Mouse (Mus musculus) CH12.LX (cell line): Measurements from ENCODE around the gene Acot7. TPM values are rescaled to one million over a fixed set of nuclear protein-coding genes. Genes with fewer than 3 reads are reported as not detected.

Experiments used
- DNase-seq: peaks from one replicate; pipeline ENCODE4 v3.0.0-alpha.2; 2013; ENCODE audit errors: extremely low read depth
- H3K27ac ChIP-seq: 2 replicates; pipeline ENCODE4 v1.5.1; 2012; ENCODE audit warnings: low read depth, mild to moderate bottlenecking, control low read depth, moderate library complexity; ENCODE audit not compliant: insufficient read depth
- H3K27me3 ChIP-seq: replicated peaks from 2 replicates; pipeline ENCODE3; 2012; ENCODE audit warnings: inconsistent platforms
- H3K36me3 ChIP-seq, 2 experiments: replicated peaks in 1 of 2; 2 replicates each; pipeline versions ENCODE3 to v1.6.1; 2012; ENCODE audit warnings: inconsistent platforms in 1 of 2, low read length in 1 of 2, mild to moderate bottlenecking in 1 of 2, mixed read lengths in 1 of 2, moderate library complexity in 1 of 2; ENCODE audit not compliant: control insufficient read depth in 1 of 2, insufficient read depth in 1 of 2
- H3K4me1 ChIP-seq, 2 experiments: 2 replicates each; pipeline ENCODE4 v1.6.1; 2012; ENCODE audit warnings: inconsistent platforms in 1 of 2, moderate library complexity in 1 of 2; ENCODE audit not compliant: insufficient read depth in 2 of 2, control insufficient read depth in 1 of 2
- H3K4me2 ChIP-seq: 2 replicates; pipeline ENCODE4 v1.6.1; 2012; ENCODE audit warnings: low read depth, mild to moderate bottlenecking, control low read depth; ENCODE audit not compliant: poor library complexity, insufficient read depth, severe bottlenecking
- H3K4me3 ChIP-seq, 3 experiments: fragments of 150-350 bp in 1 of 3; sonication (generic) in 1 of 3; replicated peaks in 1 of 3; 2 replicates each; pipeline versions ENCODE3 to v1.5.1; 2011 to 2012; ENCODE audit warnings: low read depth in 2 of 3, low read length in 2 of 3, mild to moderate bottlenecking in 2 of 3, moderate library complexity in 2 of 3, control low read depth in 1 of 3, improper control_type of control experiment in 1 of 3, inconsistent platforms in 1 of 3, mixed read lengths in 1 of 3; ENCODE audit not compliant: poor library complexity in 1 of 3
- H3K79me2 ChIP-seq: replicated peaks from 2 replicates; pipeline ENCODE4 v1.6.1; 2012; ENCODE audit warnings: mild to moderate bottlenecking, moderate library complexity; ENCODE audit not compliant: control insufficient read depth, poor library complexity, insufficient read depth, severe bottlenecking; ENCODE audit errors: extremely low read depth
- H3K9ac ChIP-seq: 2 replicates; pipeline ENCODE4 v1.6.1; 2012; ENCODE audit warnings: low read depth, mild to moderate bottlenecking, control low read depth, moderate library complexity; ENCODE audit not compliant: insufficient read depth
- H3K9me3 ChIP-seq: replicated peaks from 2 replicates; pipeline ENCODE3; 2012; ENCODE audit warnings: low read length, inconsistent platforms, mixed read lengths
- CHD1 ChIP-seq: IDR thresholded peaks from 2 replicates; pipeline ENCODE4 v1.6.1; 2012; ENCODE audit warnings: low read depth, low read length, improper control_type of control experiment, inconsistent platforms
- CTCF ChIP-seq, 2 experiments: IDR thresholded peaks in 1 of 2; conservative IDR thresholded peaks in 1 of 2; 2 replicates each; pipeline ENCODE4 v1.5.1; 2011 to 2012; ENCODE audit warnings: low read depth in 2 of 2, low read length in 2 of 2, improper control_type of control experiment in 1 of 2, inconsistent platforms in 1 of 2, mild to moderate bottlenecking in 1 of 2, moderate library complexity in 1 of 2
- ELF1 ChIP-seq: IDR thresholded peaks from 2 replicates; pipeline ENCODE4 v1.6.1; 2014; ENCODE audit warnings: low read depth, mild to moderate bottlenecking, inconsistent platforms, low read length, improper control_type of control experiment
- EP300 ChIP-seq: IDR thresholded peaks from 2 replicates; pipeline ENCODE4 v1.6.1; 2011; ENCODE audit warnings: low read length, improper control_type of control experiment
- ETS1 ChIP-seq: conservative IDR thresholded peaks from 2 replicates; pipeline ENCODE4 v1.6.1; 2012; ENCODE audit warnings: low read depth, mild to moderate bottlenecking, inconsistent platforms, low read length, improper control_type of control experiment, moderate library complexity
- IRF4 ChIP-seq: IDR thresholded peaks from 2 replicates; pipeline ENCODE4 v1.6.1; 2014; ENCODE audit warnings: low read depth, mild to moderate bottlenecking, inconsistent platforms, low read length, improper control_type of control experiment
- JUND ChIP-seq: conservative IDR thresholded peaks from 2 replicates; pipeline ENCODE4 v1.6.1; 2011; ENCODE audit warnings: low read depth, low read length, improper control_type of control experiment
- MAX ChIP-seq: IDR thresholded peaks from 2 replicates; pipeline ENCODE4 v1.6.1; 2011; ENCODE audit warnings: low read length, improper control_type of control experiment
- MAZ ChIP-seq: IDR thresholded peaks from 2 replicates; pipeline ENCODE4 v1.6.1; 2012; ENCODE audit warnings: low read depth, mild to moderate bottlenecking, inconsistent platforms, low read length, improper control_type of control experiment, moderate library complexity
- NELFE ChIP-seq: IDR thresholded peaks from 2 replicates; pipeline ENCODE4 v1.6.1; 2011; ENCODE audit warnings: low read depth, low read length, improper control_type of control experiment
- TCF12 ChIP-seq: IDR thresholded peaks from 2 replicates; pipeline ENCODE4 v1.6.1; 2014; ENCODE audit warnings: low read depth, mild to moderate bottlenecking, inconsistent platforms, low read length, improper control_type of control experiment
- USF1 ChIP-seq: IDR thresholded peaks from 2 replicates; pipeline ENCODE4 v1.6.1; 2014; ENCODE audit warnings: low read depth, mild to moderate bottlenecking, inconsistent platforms, low read length, improper control_type of control experiment
- USF2 ChIP-seq: conservative IDR thresholded peaks from 2 replicates; pipeline ENCODE4 v1.6.1; 2011; ENCODE audit warnings: low read depth, low read length, improper control_type of control experiment
- ZMIZ1 ChIP-seq: IDR thresholded peaks from 2 replicates; pipeline ENCODE4 v1.6.1; 2012; ENCODE audit warnings: low read depth, mild to moderate bottlenecking, inconsistent platforms, low read length, improper control_type of control experiment
- ZNF384 ChIP-seq: IDR thresholded peaks from 2 replicates; pipeline ENCODE4 v1.6.1; 2012; ENCODE audit warnings: low read depth, low read length, improper control_type of control experiment, inconsistent platforms
- dilution Hi-C: fragments of 300-500 bp; cut with MboI; formaldehyde crosslinking; loops from 2 replicates; pipeline ENCODE4 v1.14.3; 2020; ENCODE audit warnings: low sequenced_read_pairs; ENCODE audit not compliant: extremely low pct_unique_long_range_greater_than_20kb, extremely low pct_ligation_motif_present
- in situ Hi-C: fragments of 300-500 bp; cut with MboI; formaldehyde crosslinking; loops from 3 replicates; pipeline ENCODE4 v1.14.3; 2019; ENCODE audit warnings: low sequenced_read_pairs, low pct_ligation_motif_present, low pct_unique_long_range_greater_than_20kb, mixed read lengths
- polyA plus RNA-seq: library from polyadenylated mRNA; unstranded; fragments of >175 nt; gene quantifications from 2 replicates; pipeline ENCODE4 v1.2.1, GENCODE M21; 2012; ENCODE audit warnings: low read depth; ENCODE audit not compliant: insufficient read length
- total RNA-seq, 2 experiments: library from RNA; depleted of rRNA; stranded (reverse); fragments of 300-350 nt in 1 of 2; fragments of >200 nt in 1 of 2; gene quantifications; 2 replicates each; pipeline ENCODE4 v1.2.3; 2012 to 2014

Acot7 gene
- total and polyA plus RNA-seq, 3 experiments: 29.0 to 71.1 (median 61.6) TPM

DNA sequence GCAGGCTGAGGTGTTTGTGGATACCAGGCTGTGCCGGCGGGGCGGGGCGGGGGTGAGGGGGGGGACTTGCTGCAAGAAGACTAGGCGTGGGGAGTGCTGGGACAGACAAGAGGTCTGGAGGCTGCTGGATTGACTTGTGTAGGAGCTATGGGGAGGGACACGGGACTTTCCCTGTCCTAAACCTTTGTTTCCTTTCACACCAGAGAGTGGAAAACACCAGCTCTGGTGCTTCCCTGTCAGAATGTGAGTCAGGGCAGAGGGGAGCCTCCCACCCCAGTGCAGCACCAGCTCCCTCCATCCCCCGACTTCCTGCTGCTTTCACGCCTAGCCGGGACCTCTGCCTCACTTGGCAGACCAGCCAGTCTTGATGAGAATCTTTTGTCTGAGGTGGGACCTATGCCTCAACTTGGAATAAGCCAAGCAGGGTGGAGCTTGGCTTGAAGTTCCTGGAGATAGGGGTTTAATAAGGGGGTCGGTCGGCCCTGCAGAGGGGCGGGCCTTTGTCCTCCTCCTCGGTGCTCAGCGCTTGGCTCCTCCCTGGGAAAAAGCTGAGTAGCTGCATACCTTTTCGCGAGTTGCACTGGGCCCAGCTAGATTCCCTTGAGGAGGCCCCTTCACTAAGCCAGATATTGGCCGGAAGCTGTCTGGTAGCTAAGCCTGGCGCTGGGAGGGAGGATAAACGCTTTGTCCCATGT is 7.7 kb downstream of the Acot7 start:
- Histone ChIP-seq H3K79me2 (no peaks in the 10 kb centered on the region), H3K4me3 (peak overlapping the region in 2 of 3 experiments; percentile 23 to 39), H3K27ac (peak overlapping the region; percentile 40; the same call in 1 of the 2 replicates), H3K27me3 (no peaks in the 10 kb centered on the region), H3K9me3 (peaks cover 4% of the 10 kb centered on the region), H3K4me1 (peaks cover 28 to 63% of the 10 kb centered on the region in 2 experiments), H3K9ac (no peak overlapping the region), H3K36me3 (peaks cover 0 to 35% of the 10 kb centered on the region in 2 experiments), H3K4me2 (peak overlapping the region; percentile 59)
- dilution Hi-C loops: no loop called here
- in situ Hi-C loops: no loop called here
- 0 out of 2 replicates have a peak, but pooled peaks have one; percentile 5 for TF ChIP-seq MAX
- TF ChIP-seq ELF1: no peak
- TF ChIP-seq MAZ: 0 out of 2 replicates have a peak, but pooled peaks have one; percentile 31
- no peak for TF ChIP-seq CHD1
- TF ChIP-seq ETS1: peak; percentile 36; the same call in 1 of the 2 replicates
- TF ChIP-seq NELFE: no peak
- TF ChIP-seq EP300: 0 out of 2 replicates have a peak, but pooled peaks have one; percentile 18
- TF ChIP-seq TCF12: peak; percentile 3; the same call in 1 of the 2 replicates
- 0 out of 2 replicates have a peak, but pooled peaks have one; percentile 10 for TF ChIP-seq IRF4
- DNase-seq: no peak

DNA sequence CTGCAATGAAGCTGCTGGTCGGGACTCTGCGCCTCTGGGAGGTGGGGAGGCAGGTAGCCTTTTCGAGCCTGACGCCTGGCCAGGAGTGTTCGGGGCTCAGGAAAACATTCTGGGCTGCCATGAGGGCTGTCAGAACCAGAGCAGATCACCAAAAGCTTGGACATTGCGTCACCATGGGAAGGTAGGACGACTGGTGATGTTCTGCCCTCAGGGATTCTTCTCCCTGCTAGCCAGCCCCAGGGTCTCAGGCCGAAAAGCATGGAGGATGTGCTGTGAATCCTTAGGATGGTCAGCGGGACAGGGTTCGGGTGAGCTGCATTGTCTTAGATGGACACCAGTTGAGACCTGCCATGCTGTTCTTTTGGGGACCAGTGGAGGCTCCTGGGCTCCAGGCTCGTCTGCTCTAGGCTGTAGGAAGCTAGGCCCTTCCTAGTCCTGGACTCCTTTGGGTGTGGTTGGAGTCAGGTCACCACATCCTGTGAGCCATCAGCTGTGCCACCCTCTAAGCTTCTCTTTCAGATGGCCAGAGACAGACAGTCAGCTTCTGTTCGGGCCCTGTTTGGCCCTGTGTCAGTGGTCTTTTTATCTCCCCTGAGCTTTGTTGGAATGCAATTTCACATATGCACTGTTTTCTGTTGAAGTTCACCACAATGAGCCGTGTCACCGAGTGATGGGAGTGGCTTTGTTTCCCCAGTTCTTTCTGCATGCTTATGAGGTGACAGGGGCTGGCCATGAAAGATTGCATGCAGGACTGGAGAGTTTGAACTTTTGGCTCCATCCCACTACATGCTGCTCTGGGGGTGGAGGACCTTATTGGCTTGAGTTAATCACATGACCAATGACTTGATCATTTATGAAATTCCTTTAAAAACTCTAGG is 8.5 kb downstream of the Acot7 start:
- no peak overlapping the region for H3K9ac ChIP-seq

More for the DNA sequence above, 8.5 kb downstream of the Acot7 start:
- DNase-seq: no peak
- in situ Hi-C loops (no loop called here), dilution Hi-C loops (no loop called here)
- peak overlapping the region; percentile 40; the same call in 1 of the 2 replicates for H3K27ac ChIP-seq
- H3K4me1 ChIP-seq: peaks cover 32 to 71% of the 10 kb centered on the region in 2 experiments
- peaks cover 4% of the 10 kb centered on the region for H3K9me3 ChIP-seq
- H3K36me3 ChIP-seq: peaks cover 0 to 29% of the 10 kb centered on the region in 2 experiments
- H3K4me2 ChIP-seq: no peak overlapping the region
- no peak for TF ChIP-seq JUND
- TF ChIP-seq ETS1: no peak
- no peak for TF ChIP-seq ZMIZ1
- no peak for TF ChIP-seq CTCF (conservative IDR thresholded peaks at IDR 0.05 in 1 of 2, IDR thresholded peaks at IDR 0.05 in 1 of 2; ENCODE audit: low read depth in 2 of 2, low read length in 2 of 2)
- no peak for TF ChIP-seq USF2
- TF ChIP-seq MAX: no peak
- peak; percentile 24 for TF ChIP-seq USF1
- TF ChIP-seq ZNF384: no peak
- no peaks in the 10 kb centered on the region for H3K27me3 ChIP-seq
- no peaks in the 10 kb centered on the region for H3K79me2 ChIP-seq
- peak overlapping the region in 2 of 3 experiments; percentile 10 to 39 for H3K4me3 ChIP-seq
